Mouse (Mus musculus): Measurements from ENCODE around the gene Alg12. TPM values are rescaled to one million over a fixed set of nuclear protein-coding genes. Genes with fewer than 3 reads are reported as not detected.

Gene Alg12
- polyA plus RNA-seq (2014; fragmentation: Illumina TruSeq; extraction: RNeasy Lipid Tissue Mini Kit (QIAGEN cat#74804)) = 1.7 TPM

DNA sequence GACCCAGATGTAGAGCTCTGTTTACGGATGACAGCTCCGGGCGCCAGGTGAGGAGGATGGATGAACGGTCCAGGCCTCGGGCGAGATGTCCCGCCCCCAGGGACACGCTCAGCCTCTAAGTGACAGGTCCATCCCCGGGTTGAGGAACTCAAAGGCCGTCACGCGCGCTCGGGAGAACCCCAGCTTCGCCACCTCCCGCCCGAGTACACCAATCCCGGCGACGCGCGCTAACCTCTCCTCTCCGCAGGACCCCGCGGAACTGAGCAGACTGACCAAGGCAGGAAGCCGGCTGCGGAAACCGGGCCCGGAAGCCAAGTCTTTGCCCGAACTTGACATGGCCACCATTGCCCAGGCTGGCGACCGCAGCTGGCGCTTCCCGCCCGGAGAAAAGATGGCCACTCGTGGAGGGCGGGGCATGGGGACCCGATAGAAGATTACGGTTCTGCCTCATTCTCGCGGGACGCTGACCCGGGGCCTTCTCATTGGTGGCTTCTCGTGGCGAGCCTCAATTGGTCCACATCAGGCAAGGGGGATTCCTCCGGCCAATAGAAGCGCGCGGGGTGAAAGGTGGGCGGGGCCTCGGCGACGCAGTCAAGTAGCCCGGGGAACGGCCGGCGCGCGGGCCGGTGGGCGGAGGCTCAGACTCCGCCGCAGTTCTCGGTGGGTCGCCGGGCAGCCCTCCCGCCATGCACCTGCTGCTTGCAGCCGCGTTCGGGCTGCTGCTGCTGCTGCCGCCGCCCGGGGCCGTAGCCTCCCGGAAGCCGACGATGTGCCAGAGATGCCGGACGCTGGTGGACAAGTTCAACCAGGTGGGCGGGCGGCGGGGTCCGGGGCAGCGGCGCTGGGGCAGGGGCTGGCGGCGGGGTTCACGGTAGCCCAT is at the start of gene Alg12, which contains the start of gene Creld2:
TSS of gene Alg12 (minus strand) at position 293 of the 880 bp plus-strand sequence.
TSS of gene Creld2 (plus strand) at position 621 of the 880 bp plus-strand sequence.

DNA sequence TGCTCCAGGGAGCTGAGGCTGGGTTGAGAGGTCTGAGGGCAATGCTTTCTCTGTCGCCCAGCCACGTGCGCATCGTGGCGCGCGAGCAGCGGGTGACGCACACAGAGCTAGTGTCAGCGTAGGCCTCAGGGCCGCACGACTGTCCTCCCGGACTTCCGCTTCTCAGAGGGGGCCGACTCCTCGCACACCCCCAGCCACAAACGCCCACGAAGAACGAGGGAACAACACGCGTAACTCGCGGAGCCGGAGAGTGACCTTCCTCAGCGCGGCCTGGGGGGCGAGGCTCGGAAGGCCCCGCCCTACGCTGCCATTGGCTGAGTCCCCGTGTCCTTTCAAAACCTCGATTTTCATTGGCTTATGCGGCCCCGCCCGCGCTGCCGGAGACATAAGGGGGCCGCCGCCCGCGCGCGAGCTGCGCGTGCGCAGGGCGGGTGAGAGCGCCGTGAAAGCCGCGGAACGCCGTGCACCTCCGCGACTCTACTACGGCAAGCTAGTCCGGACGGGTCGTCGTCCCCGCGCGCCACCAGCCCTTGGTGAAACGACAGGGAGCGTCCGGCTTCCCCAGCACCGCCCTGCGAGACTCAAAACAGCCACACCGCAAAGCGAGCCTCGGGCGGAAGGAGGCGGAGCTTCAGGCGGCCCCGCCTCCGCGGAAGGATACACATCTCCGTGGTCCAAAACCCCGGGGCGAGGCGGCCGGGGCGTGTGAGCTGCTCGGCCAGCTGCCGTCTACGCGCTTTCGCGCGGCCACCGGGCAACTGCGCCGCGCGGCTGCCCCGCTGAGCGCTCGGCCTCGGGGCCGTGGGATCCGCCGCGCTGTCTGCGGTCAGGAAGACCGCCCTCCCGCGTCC is 42.9 kb upstream of the Alg12 start, which contains the start of gene Pim3:
TSS of gene Pim3 (plus strand) at position 415 of the 851 bp plus-strand sequence.

Other genes with a start within 250 kb of the Alg12 start
- not detected for gene Zdhhc25, start 219.0 kb downstream of the Alg12 start, polyA plus RNA-seq (2014; fragmentation: Illumina TruSeq; extraction: RNeasy Lipid Tissue Mini Kit (QIAGEN cat#74804))
- 35.6 TPM for gene Brd1, start 85.1 kb downstream of the Alg12 start, polyA plus RNA-seq (2014; fragmentation: Illumina TruSeq; extraction: RNeasy Lipid Tissue Mini Kit (QIAGEN cat#74804))
- 28.8 TPM for gene Zbed4, start 67.7 kb downstream of the Alg12 start, polyA plus RNA-seq (2014; fragmentation: Illumina TruSeq; extraction: RNeasy Lipid Tissue Mini Kit (QIAGEN cat#74804))
- 6.9 TPM for gene Creld2, start 328 bp upstream of the Alg12 start, polyA plus RNA-seq (2014; fragmentation: Illumina TruSeq; extraction: RNeasy Lipid Tissue Mini Kit (QIAGEN cat#74804))
- gene Pim3, start 42.9 kb upstream of the Alg12 start, polyA plus RNA-seq (2014; fragmentation: Illumina TruSeq; extraction: RNeasy Lipid Tissue Mini Kit (QIAGEN cat#74804)) = 1.7 TPM
- gene Ttll8, start 135.1 kb upstream of the Alg12 start, polyA plus RNA-seq (2014; fragmentation: Illumina TruSeq; extraction: RNeasy Lipid Tissue Mini Kit (QIAGEN cat#74804)) = not detected
- gene Mlc1, start 159.7 kb upstream of the Alg12 start, polyA plus RNA-seq (2014; fragmentation: Illumina TruSeq; extraction: RNeasy Lipid Tissue Mini Kit (QIAGEN cat#74804)) = 0.57 TPM
- gene Mov10l1, start 163.6 kb upstream of the Alg12 start, polyA plus RNA-seq (2014; fragmentation: Illumina TruSeq; extraction: RNeasy Lipid Tissue Mini Kit (QIAGEN cat#74804)) = 0.74 TPM
- gene Panx2, start 240.4 kb upstream of the Alg12 start, polyA plus RNA-seq (2014; fragmentation: Illumina TruSeq; extraction: RNeasy Lipid Tissue Mini Kit (QIAGEN cat#74804)) = not detected